Mouse (Mus musculus): ENCODE results near the gene Gm10945. TPM values are rescaled to one million over a fixed set of nuclear protein-coding genes. Genes with fewer than 3 reads are reported as not detected.

The Gm10945 gene
- polyA plus RNA-seq (2012; rRNA removed) = not detected in 2 replicates

GRCm38 (mm10) chr10:6761287-6761811, at the start of gene Gm10945:
Gene Gm10945, minus strand, starts transcription at chr10:6761761.

GRCm38 (mm10) chr10:6758206-6758605, 3.4 kb downstream of the Gm10945 start, which contains the start of gene Oprm1:
Gene Oprm1, plus strand, starts transcription at chr10:6758506.

Other genes starting within 250 kb of the Gm10945 start
- 0.74 and 0.98 TPM in 2 replicates for gene Oprm1, start 3.3 kb downstream of the Gm10945 start, polyA plus RNA-seq (2012; rRNA removed)

Data from central nervous system, embryonic 14 days (tissue).